Mouse (Mus musculus) lung, embryonic 16.5 days (tissue): ENCODE results near the gene Gm6268. TPM values are rescaled to one million over a fixed set of nuclear protein-coding genes. Genes with fewer than 3 reads are reported as not detected.

Source experiments
- ATAC-seq: fragments of 200-750 bp; cut with Nextera tagmentation; 2 replicates; pipeline ENCODE4 v1.8.0; 2017; ENCODE audit warnings: low read depth, mild to moderate bottlenecking, moderate library complexity
- H3K27ac ChIP-seq: fragments of 300-500 bp; sonication (generic); 2 replicates; pipeline ENCODE4 v1.5.1; 2014; ENCODE audit warnings: mild to moderate bottlenecking, control low read depth, low read length
- H3K27me3 ChIP-seq: fragments of 300-500 bp; sonication (generic); 2 replicates; pipeline ENCODE4 v1.6.1; 2014; ENCODE audit warnings: low read depth, low read length, mixed read lengths; ENCODE audit not compliant: control insufficient read depth, insufficient read depth
- H3K36me3 ChIP-seq: fragments of 300-500 bp; sonication (generic); 2 replicates; pipeline ENCODE4 v1.6.1; 2014; ENCODE audit warnings: low read length; ENCODE audit not compliant: control insufficient read depth, insufficient read depth
- H3K4me1 ChIP-seq: fragments of 300-500 bp; sonication (generic); replicated peaks from 2 replicates; pipeline ENCODE4 v1.6.1; 2014; ENCODE audit warnings: low read length, mixed read lengths; ENCODE audit not compliant: control insufficient read depth, insufficient read depth
- H3K4me2 ChIP-seq: fragments of 300-500 bp; sonication (generic); 2 replicates; pipeline ENCODE4 v1.6.1; 2014; ENCODE audit warnings: low read depth, low read length, control low read depth
- H3K4me3 ChIP-seq: fragments of 300-500 bp; sonication (generic); 2 replicates; pipeline ENCODE4 v1.5.1; 2014; ENCODE audit warnings: mild to moderate bottlenecking, low read length, control low read depth
- H3K9ac ChIP-seq: fragments of 300-500 bp; sonication (generic); 2 replicates; pipeline ENCODE4 v1.6.1; 2014; ENCODE audit warnings: low read length, control low read depth
- H3K9me3 ChIP-seq: fragments of 300-500 bp; sonication (generic); 2 replicates; pipeline ENCODE4 v1.6.1; 2016; ENCODE audit warnings: low read length; ENCODE audit not compliant: control insufficient read depth
- WGBS: fragments of 180-500 bp; shearing (Covaris S2); extraction: QIAGEN DNeasy Blood & Tissue Kit; methylation state at CpG from one replicate; pipeline ENCODE4 v1.1.7; 2014; 5-methylcytosine and 5-hydroxymethylcytosine counted together
- microRNA-seq: library from miRNA; unstranded; fragments of <30 nt; microRNA quantifications from one replicate; pipeline ENCODE4, GENCODE M21; 2016
- polyA plus RNA-seq: library from polyadenylated mRNA; unstranded; fragments of >200 nt; fragmentation: Nextera tagmentation; extraction: Ambion mirVana; gene quantifications from 2 replicates; pipeline ENCODE4 v1.2.1, GENCODE M21; 2015

Gene Gm6268
- polyA plus RNA-seq, 1 experiment from 2014 or later: not detected

DNA sequence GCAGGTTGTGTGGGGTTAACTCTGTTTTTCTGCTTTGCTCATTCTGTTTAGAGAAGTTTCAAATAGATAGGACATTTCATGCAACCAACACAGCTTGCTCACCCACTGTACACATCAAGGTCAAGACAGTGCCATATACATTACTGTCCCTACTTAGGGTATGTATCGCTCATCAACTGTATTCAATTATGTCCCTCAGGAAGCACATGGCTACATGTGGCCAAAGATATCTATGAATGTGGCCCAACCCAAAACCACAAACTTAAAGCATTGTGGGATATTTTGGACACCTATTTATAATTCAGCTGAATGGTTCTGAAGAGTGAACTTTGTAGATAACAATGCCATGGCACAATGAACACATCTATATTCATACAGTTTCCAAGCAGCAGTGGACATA lies 36.9 kb downstream of the Gm6268 start:
- Histone ChIP-seq H3K4me2 (no peak overlapping the region), H3K27me3 (no peaks in the 10 kb centered on the region), H3K27ac (no peak overlapping the region), H3K4me1 (no peaks in the 10 kb centered on the region), H3K9ac (no peak overlapping the region), H3K4me3 (no peak overlapping the region), H3K9me3 (no peaks in the 10 kb centered on the region), H3K36me3 (no peaks in the 10 kb centered on the region)
- no peak for ATAC-seq
- WGBS: 90% methylated on average over 1 of the region's 1 CpGs

Small RNAs within 50 kb of the gene (microRNA-seq; reads per million reads assigned to microRNA genes)
- gene Gm44485: not detected

Other genes with a start within 250 kb of the Gm6268 start
- 2.2 and 3.4 TPM in 2 replicates for gene Zcchc12, start 205.4 kb upstream of the Gm6268 start, polyA plus RNA-seq
- 0.84 and 1.1 TPM in 2 replicates for gene Lonrf3, start 72.9 kb upstream of the Gm6268 start, polyA plus RNA-seq
- not detected in 2 replicates for gene Gm14569, start 90.5 kb downstream of the Gm6268 start, polyA plus RNA-seq
- gene Pgrmc1, start 196.9 kb downstream of the Gm6268 start, polyA plus RNA-seq: 238 and 246 TPM in 2 replicates
- gene Akap17b, start 244.1 kb downstream of the Gm6268 start, polyA plus RNA-seq: 2.9 TPM in 2 replicates